Mouse (Mus musculus): ENCODE data around the gene Olfr1232.

The Olfr1232 gene

GRCm38 (mm10) chr2:89329575-89329974, at the start of gene Olfr1232:
Olfr1232 (minus strand) TSS chr2:89329675.
- DNase-seq (ENCODE audit: low spot score) = no peak

- DNase-seq (ENCODE audit: low spot score) = no peak
These were observed 35.3 kb upstream of the Olfr1232 start, which contains the start of gene Olfr1234 for GRCm38 (mm10) chr2:89364765-89365164. Olfr1234 (minus strand) TSS chr2:89364865.

- no peak for DNase-seq (ENCODE audit: low spot score)
These were observed 12.8 kb upstream of the Olfr1232 start, which contains the start of gene Olfr1233 for GRCm38 (mm10) chr2:89342298-89342697. Olfr1233 (minus strand) TSS chr2:89342398.

- DNase-seq (ENCODE audit: low spot score) = no peak
These were observed 22.5 kb downstream of the Olfr1232 start, which contains the start of gene Olfr1231 for GRCm38 (mm10) chr2:89306974-89307373. Olfr1231 (minus strand) TSS chr2:89307074.

- DNase-seq (ENCODE audit: low spot score) = no peak
These were observed 32.3 kb downstream of the Olfr1232 start, which contains the start of gene Olfr1230 for GRCm38 (mm10) chr2:89297168-89297567. Olfr1230 (minus strand) TSS chr2:89297268.

GRCm38 (mm10) chr2:89287914-89288313, 41.6 kb downstream of the Olfr1232 start, which contains the start of gene Olfr1229:
Olfr1229 (minus strand) TSS chr2:89288014.
- no peak for DNase-seq (ENCODE audit: low spot score)

Measured in ovary, postnatal 36 days (tissue).